Mouse (Mus musculus): ENCODE data around the gene Golga3. TPM values are rescaled to one million over a fixed set of nuclear protein-coding genes. Genes with fewer than 3 reads are reported as not detected.

The Golga3 gene
- polyA plus RNA-seq, 1 experiment, result 22.5 TPM

- no peak for DNase-seq
- Histone ChIP-seq H3K4me1 (ENCODE audit: control insufficient read depth, insufficient read depth, low read length) (no peaks in the 10 kb centered on the region), H3K27ac (ENCODE audit: insufficient read depth, low read length) (no peak overlapping the region), H3K27me3 (ENCODE audit: control insufficient read depth, insufficient read depth, low read length) (no peaks in the 10 kb centered on the region), H3K4me3 (replicated peaks; ENCODE audit: insufficient read depth, low read depth, low read length) (no peak overlapping the region)
- WGBS, result 87% methylated on average over 2 of the region's 2 CpGs
- no peak for TF ChIP-seq POLR2A (IDR thresholded peaks at IDR 0.05; ENCODE audit: borderline replicate concordance, insufficient read depth, low read length)
- no peak for TF ChIP-seq CTCF (IDR thresholded peaks at IDR 0.05; ENCODE audit: borderline replicate concordance, insufficient read depth, low read depth, low read length)
Measured at GRCm38 (mm10) chr5:110244091-110244490, 67.6 kb downstream of the Golga3 start.

GRCm38 (mm10) chr5:110266941-110267340 is 90.4 kb downstream of the Golga3 start:
- H3K27ac ChIP-seq (ENCODE audit: insufficient read depth, low read length), result no peak overlapping the region
- H3K27me3 ChIP-seq (ENCODE audit: control insufficient read depth, insufficient read depth, low read length), result no peaks in the 10 kb centered on the region
- TF ChIP-seq POLR2A (IDR thresholded peaks at IDR 0.05; ENCODE audit: borderline replicate concordance, insufficient read depth, low read length), result no peak
- no peak for TF ChIP-seq CTCF (IDR thresholded peaks at IDR 0.05; ENCODE audit: borderline replicate concordance, insufficient read depth, low read depth, low read length)
- peaks cover 7% of the 10 kb centered on the region; the same call in 1 of the 2 replicates for H3K4me1 ChIP-seq (ENCODE audit: control insufficient read depth, insufficient read depth, low read length)
- H3K4me3 ChIP-seq (replicated peaks; ENCODE audit: insufficient read depth, low read depth, low read length), result no peak overlapping the region
- 94% methylated on average over 4 of the region's 4 CpGs for WGBS
- no peak for DNase-seq

- TF ChIP-seq CTCF (IDR thresholded peaks at IDR 0.05; ENCODE audit: borderline replicate concordance, insufficient read depth, low read depth, low read length), result peak; percentile 74
- TF ChIP-seq POLR2A (IDR thresholded peaks at IDR 0.05; ENCODE audit: borderline replicate concordance, insufficient read depth, low read length), result peak; percentile 67; the same call in 1 of the 2 replicates
- peaks cover 7% of the 10 kb centered on the region; the same call in 1 of the 2 replicates for H3K4me1 ChIP-seq (ENCODE audit: control insufficient read depth, insufficient read depth, low read length)
- WGBS, result 1% methylated on average over 64 of the region's 66 CpGs
Measured at GRCm38 (mm10) chr5:110269141-110270101, 92.9 kb downstream of the Golga3 start, which contains the start of gene Pgam5. Pgam5 (minus strand) TSS chr5:110269913.

GRCm38 (mm10) chr5:110270242-110270641 is 93.7 kb downstream of the Golga3 start:
- TF ChIP-seq POLR2A (IDR thresholded peaks at IDR 0.05; ENCODE audit: borderline replicate concordance, insufficient read depth, low read length) (no peak), CTCF (IDR thresholded peaks at IDR 0.05; ENCODE audit: borderline replicate concordance, insufficient read depth, low read depth, low read length) (no peak)
- Histone ChIP-seq H3K4me1 (ENCODE audit: control insufficient read depth, insufficient read depth, low read length) (peaks cover 7% of the 10 kb centered on the region; the same call in 1 of the 2 replicates), H3K27me3 (ENCODE audit: control insufficient read depth, insufficient read depth, low read length) (no peaks in the 10 kb centered on the region), H3K27ac (ENCODE audit: insufficient read depth, low read length) (no peak overlapping the region), H3K4me3 (replicated peaks; ENCODE audit: insufficient read depth, low read depth, low read length) (no peak overlapping the region)
- peak in 1 of 2 experiments; percentile 19 for DNase-seq
- WGBS, result 92% methylated on average over 6 of the region's 6 CpGs

More at GRCm38 (mm10) chr5:110269141-110270101, 92.9 kb downstream of the Golga3 start, which contains the start of gene Pgam5:
- peak within 1 kb of the TSS; percentile 80 for H3K4me3 ChIP-seq (replicated peaks; ENCODE audit: insufficient read depth, low read depth, low read length)
- no peaks in the 10 kb centered on the region for H3K27me3 ChIP-seq (ENCODE audit: control insufficient read depth, insufficient read depth, low read length)
- H3K27ac ChIP-seq (ENCODE audit: insufficient read depth, low read length), result no peak within 1 kb of the TSS
- DNase-seq, result peak; percentile 89 to 91

GRCm38 (mm10) chr5:110274147-110274546 is 97.6 kb downstream of the Golga3 start:
- WGBS, result 78% methylated on average over 4 of the region's 4 CpGs
- Histone ChIP-seq H3K4me1 (ENCODE audit: control insufficient read depth, insufficient read depth, low read length) (no peaks in the 10 kb centered on the region), H3K27me3 (ENCODE audit: control insufficient read depth, insufficient read depth, low read length) (no peaks in the 10 kb centered on the region), H3K4me3 (replicated peaks; ENCODE audit: insufficient read depth, low read depth, low read length) (no peak overlapping the region), H3K27ac (ENCODE audit: insufficient read depth, low read length) (no peak overlapping the region)
- DNase-seq, result no peak
- TF ChIP-seq POLR2A (IDR thresholded peaks at IDR 0.05; ENCODE audit: borderline replicate concordance, insufficient read depth, low read length), result no peak
- TF ChIP-seq CTCF (IDR thresholded peaks at IDR 0.05; ENCODE audit: borderline replicate concordance, insufficient read depth, low read depth, low read length), result no peak

- 57% methylated on average over 2 of the region's 2 CpGs for whole genome bisulfite sequencing
- no peaks in the 10 kb centered on the region for H3K27me3 ChIP-seq (ENCODE audit: control insufficient read depth, insufficient read depth, low read length)
- DNase-seq, result no peak
- H3K4me3 ChIP-seq (replicated peaks; ENCODE audit: insufficient read depth, low read depth, low read length), result no peak overlapping the region
- H3K4me1 ChIP-seq (ENCODE audit: control insufficient read depth, insufficient read depth, low read length), result no peaks in the 10 kb centered on the region
- TF ChIP-seq CTCF (IDR thresholded peaks at IDR 0.05; ENCODE audit: borderline replicate concordance, insufficient read depth, low read depth, low read length) (no peak), POLR2A (IDR thresholded peaks at IDR 0.05; ENCODE audit: borderline replicate concordance, insufficient read depth, low read length) (no peak)
- H3K27ac ChIP-seq (ENCODE audit: insufficient read depth, low read length), result no peak overlapping the region
Measured at GRCm38 (mm10) chr5:110274846-110275245, 98.3 kb downstream of the Golga3 start.

Other genes starting within 250 kb of the Golga3 start
- gene Zfp932, start 180.2 kb upstream of the Golga3 start, polyA plus RNA-seq (2012; rRNA removed), result 37.5 and 38.5 TPM in 2 replicates
- gene Gm17655, start 104.2 kb upstream of the Golga3 start, polyA plus RNA-seq (2012; rRNA removed), result 1.6 and 2.1 TPM in 2 replicates
- 0.78 and 0.79 TPM in 2 replicates for gene Gm35315, start 82.3 kb upstream of the Golga3 start, polyA plus RNA-seq (2012; rRNA removed)
- 7.2 and 7.8 TPM in 2 replicates for gene Plcxd1, start 76.7 kb upstream of the Golga3 start, polyA plus RNA-seq (2012; rRNA removed)
- gene Gtpbp6, start 68.5 kb upstream of the Golga3 start, polyA plus RNA-seq (2012; rRNA removed), result 145 and 152 TPM in 2 replicates
- 7.0 and 7.5 TPM in 2 replicates for gene Zfp605, start 66.6 kb upstream of the Golga3 start, polyA plus RNA-seq (2012; rRNA removed)
- 100 and 105 TPM in 2 replicates for gene Chfr, start 40.9 kb upstream of the Golga3 start, polyA plus RNA-seq (2012; rRNA removed)
- gene Ankle2, start 54.3 kb downstream of the Golga3 start, polyA plus RNA-seq (2012; rRNA removed), result 22.8 and 23.5 TPM in 2 replicates
- 39.7 and 41.6 TPM in 2 replicates for gene Pgam5, start 93.2 kb downstream of the Golga3 start, polyA plus RNA-seq (2012; rRNA removed)
- gene Pxmp2, start 109.5 kb downstream of the Golga3 start, polyA plus RNA-seq (2012; rRNA removed), result 9.5 and 9.9 TPM in 2 replicates
- 1.3 and 1.6 TPM in 2 replicates for gene Pole, start 109.6 kb downstream of the Golga3 start, polyA plus RNA-seq (2012; rRNA removed)
- gene P2rx2, start 166.5 kb downstream of the Golga3 start, polyA plus RNA-seq (2012; rRNA removed), result 0.26 and 0.32 TPM in 2 replicates
- not detected in 2 replicates for gene Lrcol1, start 168.0 kb downstream of the Golga3 start, polyA plus RNA-seq (2012; rRNA removed)

All from cerebellum, adult 2 months (tissue).